Mouse (Mus musculus) spleen, adult 2 months (tissue): ENCODE measurements at regions not wholly inside any gene's neighbourhood (a gene's known extent, or its start where the extent isn't known, plus 50 kb on each side); places are given as distances from the start of the nearest gene placed in this dataset.

Source experiments
- DNase-seq, 2 experiments: peaks; one replicate each; pipeline versions ENCODE4 v3.0.0 to v3.0.0-alpha.2; 2012 to 2021; ENCODE audit warnings: low spot score in 2 of 2, low read depth in 1 of 2
- H3K27ac ChIP-seq: fragments of 200-500 bp; 2 replicates; pipeline ENCODE4 v1.5.1; 2012; ENCODE audit warnings: low read length, inconsistent platforms; ENCODE audit not compliant: insufficient read depth
- H3K27me3 ChIP-seq: fragments of 200-500 bp; 2 replicates; pipeline ENCODE4 v1.6.1; 2012; ENCODE audit warnings: mild to moderate bottlenecking, moderate library complexity, low read length, inconsistent platforms; ENCODE audit not compliant: control insufficient read depth, insufficient read depth
- H3K36me3 ChIP-seq: fragments of 200-500 bp; 2 replicates; pipeline ENCODE4 v1.6.1; 2012; ENCODE audit warnings: mild to moderate bottlenecking, low read length, inconsistent platforms; ENCODE audit not compliant: control insufficient read depth, insufficient read depth
- H3K4me1 ChIP-seq: fragments of 200-500 bp; 2 replicates; pipeline ENCODE4 v1.6.1; 2011; ENCODE audit warnings: inconsistent platforms; ENCODE audit not compliant: control insufficient read depth, insufficient read depth, insufficient read length
- H3K4me3 ChIP-seq: fragments of 200-500 bp; 2 replicates; pipeline ENCODE4 v1.5.1; 2011; ENCODE audit warnings: mild to moderate bottlenecking, inconsistent platforms; ENCODE audit not compliant: insufficient read depth, insufficient read length; ENCODE audit errors: extremely low read depth
- CTCF ChIP-seq: fragments of 200-500 bp; IDR thresholded peaks from 2 replicates; pipeline ENCODE4 v1.5.1; 2011; ENCODE audit warnings: mild to moderate bottlenecking, inconsistent platforms; ENCODE audit not compliant: insufficient read depth, insufficient read length, insufficient replicate concordance; ENCODE audit errors: extremely low read depth
- POLR2A ChIP-seq: fragments of 200-500 bp; IDR thresholded peaks from 2 replicates; pipeline ENCODE4 v1.6.1; 2011; ENCODE audit warnings: low read depth, low read length, inconsistent platforms
- WGBS: fragments of 180-500 bp; shearing (Covaris S2); methylation state at CpG from one replicate; pipeline ENCODE4 v1.1.7; 2018; 5-methylcytosine and 5-hydroxymethylcytosine counted together

DNA sequence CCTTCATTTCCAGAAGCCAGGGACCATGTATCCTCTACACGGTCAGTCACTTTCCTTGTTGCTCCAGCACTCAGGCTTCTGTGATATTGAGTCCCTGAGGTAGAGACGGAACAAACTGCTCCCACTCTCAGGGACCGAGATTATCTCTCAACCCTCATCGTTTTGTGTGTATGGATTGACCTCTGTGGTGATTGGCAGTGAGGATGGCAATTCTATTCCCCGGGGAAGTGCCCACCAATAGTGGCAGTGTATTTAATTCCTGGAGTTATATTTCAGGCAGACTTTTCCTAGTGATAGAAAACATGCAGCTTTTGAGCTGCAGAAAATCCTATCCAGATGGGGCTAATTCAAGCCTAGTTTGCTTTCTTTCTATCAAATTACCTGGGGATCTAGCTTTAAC is 157.8 kb upstream of the Krr1 start:
- Histone ChIP-seq H3K27me3 (no peaks in the 10 kb centered on the region), H3K4me1 (no peaks in the 10 kb centered on the region), H3K36me3 (no peaks in the 10 kb centered on the region), H3K4me3 (no peak overlapping the region), H3K27ac (no peak overlapping the region)
- no peak for TF ChIP-seq CTCF
- TF ChIP-seq POLR2A = no peak
- 87% methylated on average over 5 of the region's 5 CpGs for WGBS
- DNase-seq = no peak

DNA sequence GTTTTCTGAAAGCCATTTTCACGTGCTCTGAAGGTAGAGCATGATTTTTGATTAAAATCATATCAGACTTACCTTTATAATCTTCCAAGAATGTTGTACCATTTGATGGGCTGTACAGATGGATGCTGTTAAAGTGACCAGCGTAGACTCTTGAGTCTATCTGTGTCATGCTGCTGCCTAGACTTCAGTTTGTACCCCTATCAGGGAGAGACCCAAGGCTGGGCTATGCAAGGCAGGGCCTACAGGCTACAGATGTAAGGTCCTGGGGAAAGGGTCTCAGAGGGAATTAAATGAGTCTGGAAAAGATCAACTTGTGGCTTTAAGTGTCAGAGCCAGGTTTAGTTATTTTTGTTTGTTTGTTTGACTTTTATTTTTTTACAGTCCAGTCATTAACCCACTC is 157.3 kb upstream of the Krr1 start:
- Histone ChIP-seq H3K36me3 (no peaks in the 10 kb centered on the region), H3K27me3 (no peaks in the 10 kb centered on the region), H3K4me3 (no peak overlapping the region), H3K27ac (no peak overlapping the region), H3K4me1 (no peaks in the 10 kb centered on the region)
- WGBS = 79% methylated on average over 2 of the region's 2 CpGs
- no peak for DNase-seq
- TF ChIP-seq POLR2A (no peak), CTCF (no peak)

DNA sequence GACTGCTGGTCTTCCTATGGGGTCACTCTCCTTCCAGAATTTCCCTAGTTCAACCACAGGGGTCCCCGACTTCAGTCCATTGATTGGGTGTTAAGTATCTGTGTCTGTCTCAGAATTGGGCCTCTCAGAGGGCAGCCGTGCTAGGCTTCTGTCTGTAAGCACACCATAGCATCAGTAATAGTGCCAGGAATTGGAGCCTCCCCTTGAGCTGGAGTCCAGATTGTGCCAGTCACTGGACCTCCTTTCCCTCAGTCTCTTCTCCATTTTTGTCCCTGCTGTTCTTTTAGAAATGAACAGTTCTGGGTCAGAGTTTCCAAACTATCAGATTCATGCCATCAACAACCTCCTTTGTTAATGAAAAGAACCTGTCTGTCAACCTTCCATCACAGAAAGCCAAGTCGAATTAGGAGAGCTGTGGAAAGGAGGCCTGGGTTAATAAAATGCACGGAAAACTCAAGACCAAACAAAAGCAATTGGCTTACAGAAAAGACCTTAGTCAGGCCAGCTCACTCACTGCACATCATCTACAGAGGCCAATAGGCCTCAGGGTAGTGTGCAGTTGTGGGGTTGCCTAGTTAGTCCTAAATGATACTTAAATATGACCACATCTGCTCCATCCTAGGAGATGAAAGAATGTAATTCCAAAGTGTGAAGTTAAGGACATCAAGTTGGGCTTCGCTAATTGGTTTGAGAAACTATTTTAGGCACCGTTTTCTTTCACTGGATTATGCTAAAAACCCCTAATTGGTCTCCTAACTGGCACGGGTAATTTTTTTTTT is 156.5 kb upstream of the Krr1 start:
- H3K4me3 ChIP-seq = no peak overlapping the region
- 89% methylated on average over 7 of the region's 7 CpGs for WGBS
- H3K27ac ChIP-seq = no peak overlapping the region
- H3K27me3 ChIP-seq = no peaks in the 10 kb centered on the region
- H3K36me3 ChIP-seq = no peaks in the 10 kb centered on the region
- H3K4me1 ChIP-seq = no peaks in the 10 kb centered on the region
- DNase-seq = no peak
- TF ChIP-seq POLR2A = no peak
- TF ChIP-seq CTCF = no peak

DNA sequence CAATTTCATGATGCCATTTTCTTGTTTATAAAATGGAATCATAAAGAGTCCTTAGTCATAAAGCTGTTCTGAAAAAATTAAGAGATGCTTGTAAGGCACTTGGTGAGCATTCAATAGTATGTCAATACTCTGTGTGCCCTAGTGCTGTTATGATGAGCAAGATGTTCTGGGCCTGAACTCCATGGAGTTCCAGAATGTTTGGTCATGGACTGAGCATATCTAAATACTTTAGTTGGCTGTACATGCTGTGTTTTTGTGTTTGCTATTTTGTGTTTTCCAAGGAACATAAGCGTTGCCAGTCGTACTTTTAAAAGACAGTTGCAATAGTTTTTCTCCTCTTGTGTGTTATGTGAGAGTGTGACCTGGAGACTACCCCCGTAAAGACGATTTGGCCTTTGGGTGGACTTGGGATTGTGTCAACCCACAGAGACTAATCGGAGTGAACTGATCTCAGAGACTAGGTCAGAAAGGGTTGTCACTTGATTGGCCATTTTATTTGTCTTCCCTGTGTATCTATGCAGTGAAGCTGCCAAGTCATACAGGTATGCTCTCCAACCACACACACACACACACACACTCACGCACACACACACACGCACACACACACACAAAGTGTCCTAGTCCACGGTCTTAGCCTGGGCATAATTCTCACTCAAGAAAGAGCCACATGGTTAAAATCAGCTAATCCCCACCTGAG is 152.6 kb upstream of the Krr1 start:
- Histone ChIP-seq H3K27me3 (no peaks in the 10 kb centered on the region), H3K4me3 (no peak overlapping the region), H3K4me1 (no peaks in the 10 kb centered on the region), H3K27ac (no peak overlapping the region), H3K36me3 (no peaks in the 10 kb centered on the region)
- TF ChIP-seq POLR2A = no peak
- TF ChIP-seq CTCF = no peak
- DNase-seq = no peak
- 91% methylated on average over 8 of the region's 8 CpGs for WGBS

DNA sequence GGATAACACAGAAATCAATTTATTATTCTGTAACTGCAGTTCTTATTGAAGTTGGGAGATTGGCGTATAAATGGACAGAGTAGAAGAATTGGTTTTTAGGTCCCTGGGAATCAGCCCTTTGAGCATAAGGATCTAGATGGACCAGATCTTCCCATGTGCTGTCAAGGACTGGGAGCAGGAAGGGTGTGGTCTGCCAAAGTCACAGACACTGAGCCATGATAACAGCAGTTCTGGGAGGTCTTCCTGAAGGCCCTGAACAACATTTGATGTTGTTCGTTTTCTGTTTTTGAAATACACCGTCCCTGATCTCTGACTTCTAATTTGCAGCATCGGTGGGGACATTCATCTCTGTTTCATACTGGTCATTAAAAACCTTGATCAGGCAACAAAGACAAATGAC is 147.6 kb upstream of the Krr1 start:
- 81% methylated on average over 4 of the region's 4 CpGs for whole genome bisulfite sequencing
- TF ChIP-seq CTCF = no peak
- no peak for TF ChIP-seq POLR2A
- H3K4me1 ChIP-seq = no peaks in the 10 kb centered on the region
- H3K4me3 ChIP-seq = no peak overlapping the region
- H3K27ac ChIP-seq = no peak overlapping the region
- no peaks in the 10 kb centered on the region for H3K27me3 ChIP-seq
- no peak for DNase-seq
- no peaks in the 10 kb centered on the region for H3K36me3 ChIP-seq

DNA sequence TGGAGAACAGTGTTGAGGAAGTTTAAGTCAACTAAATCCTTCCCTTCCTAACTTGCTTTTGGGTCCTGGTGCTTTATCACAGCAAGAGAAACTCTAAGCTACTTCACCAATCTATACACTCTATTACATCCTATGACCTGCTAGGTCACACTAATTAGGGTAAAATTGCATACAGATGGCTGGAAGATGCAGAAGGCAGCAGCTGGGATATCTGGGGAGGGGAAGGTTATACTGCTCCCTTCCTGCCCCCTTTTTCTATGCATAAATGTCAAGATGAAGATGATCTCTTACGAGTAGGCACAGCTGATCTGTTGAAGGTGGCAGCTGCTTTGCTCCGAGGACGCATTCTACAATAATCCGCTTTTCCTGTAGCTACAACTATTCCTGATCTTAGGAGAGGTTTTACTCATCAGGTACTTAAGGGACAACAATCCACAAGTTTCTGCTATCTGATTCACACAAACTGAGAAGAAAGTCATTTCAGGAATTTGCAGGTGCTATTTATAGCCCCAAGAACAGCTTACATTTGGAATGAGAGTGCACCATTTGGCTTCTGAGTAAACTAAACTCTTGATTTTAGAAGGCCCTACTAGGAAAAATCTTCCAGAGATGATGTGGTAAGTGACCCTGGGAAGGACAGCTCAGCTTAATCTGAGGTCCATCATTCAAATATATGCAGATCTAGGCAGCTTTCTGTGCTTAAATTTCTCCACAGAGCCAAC is 146.3 kb upstream of the Krr1 start:
- Histone ChIP-seq H3K27ac (no peak overlapping the region), H3K4me1 (no peaks in the 10 kb centered on the region), H3K27me3 (no peaks in the 10 kb centered on the region), H3K4me3 (no peak overlapping the region), H3K36me3 (no peaks in the 10 kb centered on the region)
- no peak for TF ChIP-seq CTCF
- no peak for DNase-seq
- WGBS = 92% methylated on average over 4 of the region's 4 CpGs
